Mouse (Mus musculus) retina, adult 2 months (tissue): ENCODE results near the gene Fpgt.

Experiments
- DNase-seq: peaks from one replicate; pipeline ENCODE4 v3.0.0-alpha.2; 2012; ENCODE audit warnings: low read depth, low spot score

Fpgt gene

DNA sequence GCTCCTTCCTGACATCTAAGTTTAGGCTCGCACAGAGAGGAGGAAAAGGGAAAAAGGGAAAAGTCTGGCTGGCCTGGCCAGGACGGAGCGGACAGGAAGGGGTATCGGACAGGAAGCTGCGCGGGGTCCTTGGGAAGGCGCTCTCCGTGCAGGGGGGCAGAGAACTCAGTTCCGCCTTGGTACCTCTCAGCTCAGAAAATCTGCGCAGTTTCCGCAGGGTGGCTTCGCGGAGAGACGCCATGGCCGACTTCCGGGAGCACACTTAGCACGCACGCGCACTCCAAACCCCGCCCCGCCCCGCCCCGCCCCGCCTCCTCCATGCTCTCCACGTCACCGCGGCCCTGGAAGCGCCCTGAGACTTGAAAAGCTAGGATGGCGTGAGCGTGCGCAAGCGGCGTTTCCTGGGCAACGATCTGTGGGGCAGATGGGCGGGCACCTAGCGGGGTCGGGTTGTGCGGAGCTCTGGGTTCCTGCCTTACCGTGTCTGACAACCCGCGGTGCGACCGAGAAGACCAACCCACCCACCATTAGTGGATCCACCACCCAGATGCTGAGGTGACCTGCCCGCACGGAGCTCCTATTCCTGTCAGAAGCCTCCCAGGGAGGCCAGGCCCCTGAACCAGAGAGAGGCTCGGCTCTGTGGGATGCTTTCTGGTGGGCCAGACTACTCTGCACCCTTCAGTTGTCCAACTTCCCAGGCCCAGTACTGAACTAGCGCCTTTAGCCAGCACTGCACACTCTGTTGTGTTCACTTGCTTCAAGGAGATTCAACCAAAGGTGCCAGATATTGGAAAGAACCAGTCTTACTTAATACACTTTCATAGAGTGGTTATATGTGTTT is at the start of gene Fpgt, which contains the start of gene Lrriq3:
Fpgt (minus strand) TSS at position 288 of the 841 bp plus-strand sequence.
Lrriq3 (plus strand) TSS at position 319 of the 841 bp plus-strand sequence.
- peak; percentile 80 for DNase-seq

DNA sequence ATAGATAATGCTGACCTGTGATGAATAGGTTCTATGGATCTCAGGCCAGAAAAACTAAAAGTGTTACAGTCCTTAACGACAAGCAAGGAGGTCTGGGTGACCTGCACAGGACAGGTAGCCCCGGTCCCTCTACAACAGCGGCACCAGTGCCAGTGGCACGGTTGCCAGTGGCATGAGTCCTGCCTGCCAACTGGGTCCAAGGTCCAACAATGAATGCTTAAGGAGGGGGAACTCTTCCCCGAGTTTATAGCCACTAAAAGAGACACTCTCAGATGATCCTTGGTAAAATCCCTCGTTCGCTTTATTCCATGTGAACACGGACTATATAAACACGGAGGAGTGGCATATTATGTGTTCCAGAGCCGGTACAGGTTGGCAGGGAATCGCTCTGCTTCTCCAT is 47.8 kb upstream of the Fpgt start:
- DNase-seq = no peak

DNA sequence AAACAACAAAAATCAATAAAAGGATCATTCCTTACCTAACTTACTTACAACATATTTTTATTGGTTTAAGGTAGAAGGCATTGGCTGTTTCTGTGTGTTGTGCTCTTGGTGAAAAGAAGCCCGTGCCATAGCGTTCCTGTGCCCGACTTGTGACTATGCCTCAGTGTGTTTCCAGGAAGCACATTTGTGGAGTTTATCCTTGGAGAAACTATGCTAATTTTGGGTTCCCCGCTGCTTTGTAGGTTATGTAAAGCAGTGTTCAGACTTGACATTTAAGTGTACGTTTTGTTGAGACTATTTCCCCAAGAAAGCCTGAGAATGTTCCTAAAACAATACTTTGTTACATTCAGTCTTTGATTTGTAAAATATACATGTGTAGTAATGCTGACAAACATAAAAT is 44.5 kb upstream of the Fpgt start:
- DNase-seq = no peak

DNA sequence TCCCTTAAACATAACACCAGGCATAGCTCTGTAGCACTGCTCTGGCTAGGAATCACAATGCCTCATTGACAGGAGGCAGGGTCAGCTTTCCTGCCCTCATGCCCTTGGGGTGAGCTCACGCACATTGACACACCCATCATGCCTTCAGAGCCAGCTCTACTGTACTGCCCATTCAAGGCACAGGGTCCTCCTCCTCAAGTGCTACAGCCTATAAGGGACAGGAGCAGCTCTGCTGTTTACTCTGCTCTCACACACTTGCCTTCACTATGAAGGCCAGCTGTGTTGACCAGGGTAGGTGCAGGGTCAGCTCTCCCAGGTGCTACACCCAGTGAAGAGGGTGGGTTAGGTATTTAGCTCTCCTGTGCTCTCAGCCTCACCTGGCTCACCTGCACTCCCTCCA is 12.8 kb upstream of the Fpgt start:
- no peak for DNase-seq

DNA sequence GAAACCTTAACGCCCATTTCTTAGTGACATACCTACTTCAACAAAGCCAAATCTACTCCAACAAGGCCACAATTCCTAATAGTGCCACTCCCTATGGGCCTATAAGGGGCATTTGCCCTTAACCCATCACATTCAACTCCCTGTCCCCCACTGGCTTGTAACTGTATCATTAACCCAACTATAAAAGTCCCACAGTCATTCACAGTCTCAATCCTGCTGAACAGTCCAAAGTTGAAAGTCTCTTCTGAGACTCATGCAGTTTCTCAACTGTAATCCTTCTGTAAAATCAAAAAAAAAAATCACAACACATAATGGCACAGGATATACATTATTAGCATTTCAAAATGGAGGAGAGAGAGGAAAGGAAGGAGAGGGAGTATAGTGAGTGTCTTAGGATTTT is 6.1 kb upstream of the Fpgt start:
- no peak for DNase-seq

DNA sequence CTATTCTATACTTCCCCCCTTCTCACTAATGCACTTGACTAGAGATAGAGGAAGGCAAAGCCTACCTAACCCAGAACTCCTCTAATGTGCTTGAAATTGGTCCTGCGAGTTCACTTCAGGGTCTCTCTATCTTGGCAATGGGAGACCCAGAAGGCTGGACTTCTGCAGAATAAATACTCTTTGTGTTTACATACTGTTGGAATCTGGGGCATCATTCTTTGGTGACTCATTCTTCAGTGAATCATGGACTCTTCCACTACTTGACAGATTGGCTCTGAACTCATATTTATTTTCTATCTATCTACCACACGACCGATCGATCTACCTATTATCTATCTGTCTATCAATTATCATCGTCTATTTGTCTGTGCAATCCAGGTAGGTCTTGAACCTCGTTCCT is 1.1 kb downstream of the Fpgt start:
- DNase-seq = no peak

DNA sequence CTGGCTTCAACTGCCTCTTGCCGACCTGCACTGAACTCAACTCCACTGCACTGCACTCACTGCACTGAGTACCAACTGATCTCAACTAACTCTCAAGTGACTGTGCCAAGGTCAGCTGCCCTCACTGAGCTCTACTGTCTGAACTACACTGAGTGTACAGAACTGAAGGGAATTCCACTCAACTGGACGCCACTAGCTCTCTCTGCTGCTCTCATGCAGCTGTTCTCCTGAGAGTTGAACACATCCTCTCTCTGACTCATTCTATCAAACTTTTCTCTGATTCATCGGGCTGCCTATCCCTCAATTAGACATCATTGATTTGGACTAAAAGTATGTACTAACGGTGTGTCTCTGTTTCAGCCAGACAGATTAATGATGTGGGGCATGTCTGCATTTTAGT is 15.3 kb downstream of the Fpgt start:
- DNase-seq = no peak

DNA sequence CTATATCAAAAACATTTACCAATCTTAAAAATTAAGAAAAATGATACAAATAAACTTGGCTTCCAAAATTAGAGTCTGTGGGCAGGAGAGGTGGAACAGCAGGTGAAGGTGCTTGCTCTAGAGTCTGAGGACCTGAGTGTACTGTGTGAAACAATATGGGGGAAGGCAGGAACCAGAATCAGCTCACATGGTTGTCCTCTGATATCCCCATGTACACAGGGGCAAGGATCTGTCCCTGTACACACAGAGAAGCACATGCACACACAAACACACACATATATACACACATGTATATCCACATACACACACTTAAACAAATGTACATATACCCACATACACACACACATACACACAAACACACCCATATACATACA is 33.8 kb downstream of the Fpgt start:
- no peak for DNase-seq

DNA sequence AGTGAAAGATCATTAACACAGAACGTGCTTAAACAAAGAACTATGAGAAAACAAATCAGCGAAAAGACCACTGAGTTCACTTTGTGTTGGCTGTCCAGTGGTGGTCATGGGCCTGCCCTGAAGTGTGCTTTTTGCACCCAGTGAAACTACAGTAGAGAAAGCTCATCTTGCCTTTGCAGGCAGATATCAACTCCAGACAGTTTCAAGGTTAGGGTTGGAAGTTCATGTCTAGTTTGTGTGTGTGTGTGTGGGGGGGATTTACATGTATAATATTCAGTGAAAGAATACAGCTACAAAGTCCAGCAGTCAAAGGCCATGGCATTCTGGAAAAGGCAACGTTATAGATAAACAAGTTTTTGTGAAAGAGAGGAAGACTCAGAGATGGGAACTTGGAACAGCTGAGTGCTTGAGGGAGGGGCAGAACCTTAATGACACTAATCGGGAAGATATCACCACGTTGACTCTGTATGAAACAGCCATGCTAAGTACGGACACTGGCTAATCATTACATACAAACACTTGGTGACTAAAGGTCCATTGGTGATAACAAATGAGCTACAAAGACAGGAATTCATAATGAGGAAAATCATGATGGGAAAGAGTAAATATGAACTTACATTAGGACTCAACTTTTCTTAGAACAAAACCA is 34.3 kb downstream of the Fpgt start:
- no peak for DNase-seq

DNA sequence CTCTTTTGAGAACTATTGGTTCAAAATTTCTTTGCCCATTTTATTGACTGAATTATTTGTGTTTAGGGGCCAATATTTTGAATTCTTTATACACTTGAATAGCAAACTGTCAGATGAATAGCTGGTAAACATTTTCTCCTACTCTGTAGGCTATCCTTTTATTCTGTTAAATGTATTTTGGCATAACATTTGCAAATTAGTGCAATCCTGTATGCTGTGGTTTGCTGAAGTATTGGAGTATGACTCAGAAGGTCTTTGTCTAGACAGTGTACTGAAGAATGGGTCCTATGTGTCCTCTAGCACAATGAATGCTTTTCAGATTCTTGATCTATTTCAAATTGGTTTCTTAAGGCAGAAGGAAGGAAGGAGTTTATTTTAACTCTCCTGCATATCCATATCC is 35.6 kb downstream of the Fpgt start:
- no peak for DNase-seq

DNA sequence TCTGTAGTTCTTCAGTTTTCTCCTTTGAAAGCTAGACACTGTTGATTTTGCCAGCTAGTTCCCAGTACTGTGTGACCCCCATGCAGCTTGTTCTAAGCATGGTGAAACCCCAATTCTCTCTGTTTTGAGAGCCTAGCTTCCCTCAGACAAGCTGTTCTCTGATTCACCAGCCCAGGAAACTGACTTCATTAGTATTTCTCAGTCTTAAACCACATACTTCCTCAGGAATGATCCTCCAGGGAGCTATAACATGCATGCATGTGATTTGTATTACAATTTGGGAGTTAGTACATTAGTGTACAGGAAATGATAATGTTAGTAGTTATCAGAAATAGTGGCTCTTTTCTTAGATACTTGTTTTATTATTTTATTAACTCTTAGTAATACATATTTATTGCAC is 36.6 kb downstream of the Fpgt start:
- no peak for DNase-seq

DNA sequence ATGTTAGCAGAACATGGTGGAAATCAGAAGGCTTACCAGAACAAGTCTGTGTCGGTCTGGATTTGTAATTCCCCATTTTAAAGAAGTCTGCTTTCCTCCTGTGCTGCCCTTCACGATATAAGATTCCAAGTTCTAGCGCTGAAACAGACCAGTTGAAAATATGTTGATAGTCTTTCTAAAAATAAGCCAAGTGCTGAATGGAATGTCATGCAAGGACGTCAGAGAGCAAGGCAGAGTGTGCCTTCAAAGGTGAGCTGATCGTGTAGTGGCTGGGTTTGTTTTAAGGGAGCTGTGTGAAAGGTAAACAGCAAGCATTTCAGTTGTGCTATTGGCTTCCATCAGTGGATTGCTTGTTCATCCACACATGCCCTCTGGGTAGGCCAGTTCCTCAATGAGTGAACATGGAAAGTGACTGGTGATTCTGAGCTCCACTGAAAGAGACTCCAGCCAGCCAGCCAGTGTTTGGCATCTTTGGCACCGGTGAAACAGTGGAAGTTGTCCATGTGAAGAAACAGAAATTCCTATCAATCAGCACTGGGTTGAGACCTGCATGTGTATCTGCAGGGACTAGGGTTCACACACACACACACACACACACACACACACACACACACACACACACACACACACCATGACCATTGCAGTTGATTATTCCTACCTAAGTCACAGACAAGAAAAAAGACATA is 37.8 kb downstream of the Fpgt start, which contains the start of gene Tnni3k:
Tnni3k (minus strand) TSS at position 177 of the 686 bp plus-strand sequence.
- DNase-seq = no peak

DNA sequence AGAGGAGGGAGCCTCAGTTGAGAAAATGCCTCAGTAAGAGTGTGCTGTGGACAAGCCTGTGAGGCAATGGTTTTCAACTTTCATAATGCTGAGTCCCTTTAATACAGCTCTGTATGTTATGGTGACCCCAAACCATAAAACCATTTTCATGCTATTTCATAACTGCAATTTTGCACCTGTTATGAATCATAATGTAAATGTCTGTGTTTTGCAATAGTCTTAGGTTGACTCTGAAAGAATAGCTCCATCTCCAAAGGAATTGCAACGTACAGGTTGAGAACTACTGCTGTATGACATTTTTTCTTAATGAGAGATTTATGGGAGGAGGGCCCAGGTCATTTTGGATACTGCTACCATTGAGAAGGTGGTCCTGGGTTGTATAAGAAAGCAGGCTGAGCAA is 40.0 kb downstream of the Fpgt start:
- DNase-seq = no peak

DNA sequence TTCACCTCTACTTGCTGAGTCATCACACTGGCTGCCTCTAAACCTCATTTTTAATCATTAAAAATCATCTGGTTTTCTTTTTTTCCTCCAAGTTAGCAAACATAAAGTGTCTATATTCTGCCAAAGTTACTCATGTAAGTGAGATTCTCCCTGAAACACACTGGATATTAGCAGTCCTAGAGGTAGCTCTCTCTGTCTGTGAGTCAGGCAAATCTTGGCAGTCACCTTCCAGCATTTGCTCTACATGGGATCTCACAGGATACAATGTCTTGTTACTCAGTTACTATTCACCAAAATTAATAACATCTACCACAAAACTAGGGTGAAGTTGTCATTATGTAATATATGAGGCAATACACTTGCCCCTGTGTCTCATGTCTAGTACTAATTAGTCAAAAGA is 41.2 kb downstream of the Fpgt start:
- DNase-seq = no peak

DNA sequence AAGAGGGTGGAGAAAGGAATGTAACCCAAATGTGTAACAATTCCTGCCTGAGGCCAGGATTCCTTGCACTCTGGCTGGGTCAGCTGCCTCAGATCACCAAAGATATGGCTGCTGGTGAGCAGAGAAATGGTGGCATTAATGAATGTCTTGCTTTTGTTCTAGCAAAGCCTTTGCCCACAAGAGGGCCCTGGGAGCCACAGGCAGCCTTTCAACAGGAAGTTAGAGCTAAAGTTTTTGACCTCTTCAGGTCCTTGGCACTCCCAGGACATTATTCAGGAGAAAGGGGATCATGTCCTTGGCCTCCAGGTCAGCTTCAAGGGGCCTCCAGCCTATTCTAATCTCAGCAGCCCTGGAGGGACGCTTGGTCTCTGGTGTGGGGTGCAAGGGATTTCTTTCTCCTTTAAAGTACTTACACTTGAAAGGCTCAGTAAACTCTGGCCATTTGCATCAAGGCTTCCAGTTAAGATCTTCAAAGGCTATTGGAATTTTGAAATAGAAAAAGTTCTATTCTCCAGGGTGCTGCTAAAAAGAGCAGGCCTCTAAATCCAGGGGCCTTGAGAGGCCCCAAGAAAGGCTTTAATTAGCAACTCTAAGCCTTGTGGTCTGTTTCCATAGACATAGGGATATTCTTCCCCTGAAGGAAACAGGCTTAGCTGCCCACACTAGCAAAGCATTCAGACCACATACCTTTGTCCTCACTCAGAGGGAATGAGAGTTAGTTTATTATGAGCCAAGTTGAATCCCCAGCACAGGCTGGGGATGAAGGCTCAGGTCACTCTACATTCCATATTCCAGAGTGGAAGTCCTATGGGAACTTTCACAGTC is 54.0 kb downstream of the Fpgt start:
- DNase-seq = no peak
